Mouse (Mus musculus): ENCODE measurements around the gene Ust.

Gene Ust

GRCm38 (mm10) chr10:8504832-8505231, 13.8 kb downstream of the Ust start:
- no peak for DNase-seq (ENCODE audit: extremely low read depth, low read depth, low spot score)

GRCm38 (mm10) chr10:8498951-8499891, 19.4 kb downstream of the Ust start:
- DNase-seq (ENCODE audit: extremely low read depth, low read depth, low spot score): peak; percentile 88

GRCm38 (mm10) chr10:8495543-8496141, 23.0 kb downstream of the Ust start:
- no peak for DNase-seq (ENCODE audit: extremely low read depth, low read depth, low spot score)

DNA sequence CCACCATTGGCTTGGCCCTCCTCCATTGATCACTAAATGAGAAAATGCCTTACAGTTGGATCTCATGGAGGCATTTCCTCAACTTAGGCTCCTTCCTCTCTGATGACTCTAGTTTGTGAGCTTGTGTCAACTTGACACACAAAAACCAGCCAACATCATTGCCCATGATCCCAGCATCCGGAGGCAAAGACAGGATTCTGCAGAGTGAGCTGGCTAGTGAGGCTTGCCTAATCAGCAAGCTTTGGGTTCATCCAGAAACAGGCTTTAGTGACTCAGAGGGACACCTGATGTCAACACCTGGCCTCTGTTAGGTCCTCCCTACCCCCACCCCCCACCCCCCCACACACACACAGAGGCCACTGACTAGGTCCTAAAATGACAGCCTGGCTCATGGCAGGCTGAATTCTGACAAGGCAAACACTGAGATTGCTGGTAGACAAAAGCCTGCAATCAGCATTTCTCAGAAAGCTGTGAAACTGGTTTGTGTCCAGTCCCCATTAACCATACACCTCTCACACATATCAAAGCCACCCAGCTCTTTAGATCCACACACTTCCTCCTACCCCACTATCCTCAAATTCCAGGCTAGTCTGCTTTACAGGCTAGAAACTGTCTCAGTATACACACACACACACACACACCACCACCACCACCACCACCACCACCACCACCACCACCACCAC, 26.6 kb downstream of the Ust start:
- DNase-seq (ENCODE audit: extremely low read depth, low read depth, low spot score): peak; percentile 88

GRCm38 (mm10) chr10:8487388-8487787, 31.2 kb downstream of the Ust start:
- DNase-seq (ENCODE audit: extremely low read depth, low read depth, low spot score): no peak

- DNase-seq (ENCODE audit: extremely low read depth, low read depth, low spot score): no peak
Measured at GRCm38 (mm10) chr10:8484487-8484886, 34.1 kb downstream of the Ust start.

GRCm38 (mm10) chr10:8482779-8483178, 35.8 kb downstream of the Ust start:
- DNase-seq (ENCODE audit: extremely low read depth, low read depth, low spot score): no peak

DNA sequence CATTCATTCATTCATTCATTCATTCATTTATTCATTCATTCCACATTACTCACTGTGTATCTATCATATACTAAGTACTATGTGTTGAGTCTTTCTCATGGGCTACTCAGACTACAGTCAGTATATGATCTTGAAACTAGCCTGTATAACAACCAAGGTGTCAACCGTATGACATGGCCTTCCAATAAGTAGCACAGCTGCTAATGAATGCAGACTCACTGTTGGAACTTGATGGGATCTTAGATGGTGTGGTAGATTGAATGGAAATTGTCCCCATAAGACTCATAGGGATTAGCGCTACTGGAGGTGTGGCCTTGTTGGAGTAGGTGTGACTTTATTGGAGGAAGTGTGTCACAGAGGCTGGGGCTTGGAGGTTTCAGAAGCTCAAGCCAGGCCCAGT, 38.8 kb downstream of the Ust start:
- no peak for DNase-seq (ENCODE audit: extremely low read depth, low read depth, low spot score)

DNA sequence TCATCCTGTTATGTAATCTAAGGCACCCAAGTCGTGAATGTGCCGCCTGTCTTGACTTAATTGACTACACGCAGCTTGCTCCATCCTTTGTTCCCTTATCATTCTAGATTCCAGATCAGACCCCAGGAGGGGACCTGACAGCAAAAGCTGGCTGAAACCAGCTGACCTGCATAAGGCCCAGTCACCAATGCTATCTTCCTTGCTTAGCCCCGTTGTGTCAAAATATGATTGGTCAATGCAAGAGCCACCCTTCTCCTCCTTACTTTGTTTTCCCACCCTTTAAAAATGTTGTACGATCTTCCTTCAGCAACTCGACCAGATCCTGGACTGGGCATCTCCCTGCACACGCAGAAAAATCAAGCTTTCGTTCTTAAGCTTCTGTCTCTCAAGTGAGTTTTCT, 40.7 kb downstream of the Ust start:
- DNase-seq (ENCODE audit: extremely low read depth, low read depth, low spot score): no peak

DNA sequence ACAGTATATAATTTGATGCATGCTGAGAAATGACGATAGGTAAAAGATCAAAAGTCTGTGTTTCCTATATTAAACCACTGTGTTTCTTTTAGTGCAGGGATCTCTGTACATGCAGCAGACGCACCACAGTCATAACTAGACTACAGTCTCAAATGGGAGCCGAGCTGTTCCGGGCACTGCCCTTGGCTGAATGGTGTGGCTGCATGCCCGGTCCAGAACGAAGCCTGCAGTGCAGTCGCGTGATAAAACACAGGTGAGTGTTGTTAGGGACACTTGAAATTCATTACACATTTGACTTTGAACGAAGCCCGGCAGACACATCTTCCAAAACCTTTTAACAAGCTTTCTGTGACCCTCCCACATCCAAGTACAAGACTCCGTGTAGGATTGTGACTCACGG, 46.6 kb downstream of the Ust start:
- no peak for DNase-seq (ENCODE audit: extremely low read depth, low read depth, low spot score)

DNA sequence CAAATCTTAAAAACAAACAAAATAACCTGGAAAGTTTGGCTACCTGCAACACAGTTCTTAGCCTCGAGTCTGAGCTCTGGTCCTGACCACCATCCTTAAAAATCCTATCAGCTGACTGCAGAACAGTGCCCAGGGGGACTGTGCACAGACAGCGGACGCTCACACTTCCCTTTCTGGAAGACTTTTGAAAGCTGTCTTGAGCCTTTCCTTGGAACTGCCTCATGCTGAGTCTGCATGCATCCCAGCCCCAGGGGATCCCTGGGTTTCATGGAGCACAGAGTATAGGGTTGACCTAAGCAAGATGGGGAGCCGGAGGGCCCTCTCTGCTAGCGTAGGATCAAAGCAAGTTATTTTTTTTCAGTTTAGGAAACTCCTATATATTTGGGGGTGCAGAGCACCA, 47.6 kb downstream of the Ust start:
- no peak for DNase-seq (ENCODE audit: extremely low read depth, low read depth, low spot score)

DNA sequence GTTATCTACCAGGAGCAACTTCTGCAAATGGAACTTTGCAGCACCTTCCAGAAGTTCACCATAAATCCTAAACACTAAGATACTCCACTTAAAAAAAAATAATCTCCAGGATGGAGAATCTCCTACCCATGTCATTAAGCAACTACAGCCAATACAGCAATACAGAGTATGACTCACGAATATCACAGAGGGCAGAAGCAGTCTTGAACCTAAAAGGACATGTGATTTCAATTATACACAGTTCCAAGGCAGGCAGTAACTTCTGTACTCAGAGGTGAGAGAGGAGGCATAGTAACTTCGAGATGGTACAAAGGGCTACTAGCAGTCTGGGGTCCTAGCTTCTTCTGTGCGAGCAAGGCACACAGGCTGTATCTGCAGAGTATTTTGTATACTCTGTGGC, 49.1 kb downstream of the Ust start:
- no peak for DNase-seq (ENCODE audit: extremely low read depth, low read depth, low spot score)

DNA sequence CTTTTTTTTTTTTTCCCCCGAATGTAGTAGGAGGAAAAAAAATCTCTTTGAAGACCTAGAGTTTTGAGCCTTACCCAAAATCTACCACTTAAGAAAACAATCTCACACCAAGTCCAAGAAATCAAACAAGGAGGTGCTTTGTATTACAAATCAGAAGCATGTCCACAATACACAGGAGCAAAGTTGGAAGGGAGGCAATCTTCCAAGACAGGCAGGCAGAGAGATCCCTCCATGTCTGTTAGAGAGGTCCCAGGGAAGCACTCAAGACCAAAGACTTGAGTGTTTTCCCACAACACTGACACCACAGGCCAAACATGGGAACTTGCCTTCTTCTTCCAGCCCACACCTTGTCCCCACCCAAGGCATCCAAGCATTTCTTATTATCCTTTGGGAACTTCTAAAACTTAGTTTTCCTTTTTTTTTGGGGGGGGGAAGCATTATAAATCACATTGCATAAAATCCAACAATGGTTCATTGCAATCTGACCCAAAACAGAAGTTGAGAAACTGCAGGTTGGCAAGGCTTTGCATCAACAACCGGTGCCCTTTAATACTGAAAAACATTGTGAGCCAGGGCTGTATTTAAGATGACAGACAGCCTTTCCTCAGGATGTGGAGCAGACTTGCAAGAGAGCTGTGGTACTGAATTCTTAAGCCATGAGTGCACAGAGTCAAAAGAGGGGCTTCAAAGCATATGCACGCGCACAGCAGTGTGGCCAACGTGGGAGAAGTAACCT, 49.8 kb downstream of the Ust start:
- no peak for DNase-seq (ENCODE audit: extremely low read depth, low read depth, low spot score)

- peak; percentile 18 for DNase-seq (ENCODE audit: extremely low read depth, low read depth, low spot score)
Measured at GRCm38 (mm10) chr10:8465918-8466317, 52.7 kb downstream of the Ust start.

GRCm38 (mm10) chr10:8465216-8465615, 53.4 kb downstream of the Ust start:
- DNase-seq (ENCODE audit: extremely low read depth, low read depth, low spot score): no peak

GRCm38 (mm10) chr10:8461372-8461771, 57.3 kb downstream of the Ust start:
- no peak for DNase-seq (ENCODE audit: extremely low read depth, low read depth, low spot score)

DNA sequence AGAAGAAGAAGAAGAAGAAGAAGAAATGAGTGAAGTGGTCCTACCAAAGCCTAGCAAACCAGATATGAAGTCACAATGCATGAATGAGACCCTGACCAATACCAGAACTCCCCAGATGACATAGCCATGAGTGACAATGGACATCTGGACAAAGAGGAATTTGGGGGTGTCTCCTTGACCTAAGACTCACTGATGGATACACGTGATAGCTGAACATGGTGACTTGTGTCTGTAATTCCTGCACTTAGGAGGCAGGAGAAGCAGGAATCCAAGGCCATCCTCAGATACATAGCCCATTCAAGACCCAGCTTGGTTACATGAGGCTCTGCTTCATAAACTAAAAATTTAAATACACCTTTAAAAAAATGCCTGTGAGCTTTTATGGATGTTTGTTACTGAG, 63.9 kb downstream of the Ust start:
- no peak for DNase-seq (ENCODE audit: extremely low read depth, low read depth, low spot score)

DNA sequence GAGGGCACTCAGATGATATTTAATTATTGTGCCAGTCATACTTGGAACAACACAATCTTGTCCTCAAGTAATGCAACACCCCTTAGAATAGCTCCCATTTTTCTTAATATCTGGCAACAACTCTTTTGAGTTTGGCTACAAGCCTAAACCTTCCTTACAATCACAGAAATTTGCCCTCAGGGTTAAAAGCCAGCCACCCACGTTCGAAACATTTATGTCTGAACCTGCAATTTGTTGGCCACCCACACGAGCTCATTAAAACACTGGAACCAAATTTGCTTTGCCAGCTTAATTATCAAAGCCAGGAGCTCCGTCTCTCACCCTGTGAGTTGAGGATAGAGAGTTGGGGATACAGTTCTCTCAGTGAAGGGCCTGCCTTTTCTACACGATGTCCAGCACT, 70.9 kb downstream of the Ust start:
- DNase-seq (ENCODE audit: extremely low read depth, low read depth, low spot score): peak; percentile 95

GRCm38 (mm10) chr10:8446972-8447371, 71.7 kb downstream of the Ust start:
- DNase-seq (ENCODE audit: extremely low read depth, low read depth, low spot score): no peak

DNA sequence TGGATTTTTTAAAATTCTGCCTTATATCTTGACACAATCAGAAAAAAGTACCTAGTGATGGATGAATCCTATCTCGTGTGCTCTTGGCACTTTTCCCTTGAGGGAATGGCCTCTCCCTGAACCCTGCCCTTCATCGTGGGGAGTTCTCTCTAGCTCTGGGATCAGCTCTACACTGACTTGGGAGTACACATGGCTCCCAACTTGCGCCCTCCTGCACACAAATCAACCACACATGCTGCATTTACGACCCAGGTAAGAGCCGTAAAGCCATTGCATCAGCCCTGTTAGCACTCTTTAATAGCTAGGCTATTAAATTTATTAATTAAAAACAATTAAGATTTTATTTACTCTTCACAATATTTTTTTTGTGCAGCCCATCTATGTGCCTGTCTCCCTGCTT, 74.6 kb downstream of the Ust start:
- no peak for DNase-seq (ENCODE audit: extremely low read depth, low read depth, low spot score)

DNA sequence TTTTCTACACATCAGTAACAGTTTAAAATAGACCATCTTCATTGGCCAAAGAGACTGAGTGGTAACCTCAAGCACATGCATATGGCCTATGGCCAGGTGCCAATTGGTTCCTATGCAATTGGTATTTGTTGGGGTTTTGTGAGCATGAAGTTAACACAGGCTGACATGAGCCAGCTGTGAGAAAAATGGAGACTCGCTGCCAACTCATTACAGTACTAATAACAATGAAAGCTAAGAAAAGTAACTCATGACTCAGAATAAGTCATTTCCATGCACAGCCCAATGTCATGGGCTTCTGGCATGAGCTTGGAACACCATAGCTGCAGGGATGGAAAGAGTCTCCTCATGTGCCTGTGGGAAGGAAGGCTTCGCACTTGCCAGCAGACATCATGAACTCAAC, 86.8 kb downstream of the Ust start:
- no peak for DNase-seq (ENCODE audit: extremely low read depth, low read depth, low spot score)

All from fat pad, adult 2 months (tissue).